Mouse (Mus musculus) thymus, adult 2 months (tissue): ENCODE data around the gene Pld3.

Source experiments
- CTCF ChIP-seq: fragments of 200-500 bp; IDR thresholded peaks from 2 replicates; pipeline ENCODE4 v1.5.1; 2012; ENCODE audit warnings: mild to moderate bottlenecking, control low read depth, low read length, moderate library complexity, borderline replicate concordance; ENCODE audit not compliant: control insufficient read depth, poor library complexity, insufficient read depth; ENCODE audit errors: extremely low read depth
- POLR2A ChIP-seq: fragments of 200-500 bp; IDR thresholded peaks from 2 replicates; pipeline ENCODE4 v1.6.1; 2012; ENCODE audit warnings: mild to moderate bottlenecking, low read length, control low read depth, moderate library complexity; ENCODE audit not compliant: control insufficient read depth, poor library complexity, insufficient read depth; ENCODE audit errors: extremely low read depth

GRCm38 (mm10) chr7:27499036-27499435, 54.0 kb downstream of the Pld3 start, which contains the start of gene Prx:
- TF ChIP-seq CTCF = no peak
- TF ChIP-seq POLR2A = no peak
